Mouse (Mus musculus) kidney, postnatal 25 days (tissue): Measurements from ENCODE around the gene Vipr1.

Source experiments
- DNase-seq, 2 experiments: peaks; one replicate each; pipeline ENCODE4 v3.0.0; 2021; ENCODE audit warnings: mixed read lengths in 2 of 2

Vipr1 gene

DNA sequence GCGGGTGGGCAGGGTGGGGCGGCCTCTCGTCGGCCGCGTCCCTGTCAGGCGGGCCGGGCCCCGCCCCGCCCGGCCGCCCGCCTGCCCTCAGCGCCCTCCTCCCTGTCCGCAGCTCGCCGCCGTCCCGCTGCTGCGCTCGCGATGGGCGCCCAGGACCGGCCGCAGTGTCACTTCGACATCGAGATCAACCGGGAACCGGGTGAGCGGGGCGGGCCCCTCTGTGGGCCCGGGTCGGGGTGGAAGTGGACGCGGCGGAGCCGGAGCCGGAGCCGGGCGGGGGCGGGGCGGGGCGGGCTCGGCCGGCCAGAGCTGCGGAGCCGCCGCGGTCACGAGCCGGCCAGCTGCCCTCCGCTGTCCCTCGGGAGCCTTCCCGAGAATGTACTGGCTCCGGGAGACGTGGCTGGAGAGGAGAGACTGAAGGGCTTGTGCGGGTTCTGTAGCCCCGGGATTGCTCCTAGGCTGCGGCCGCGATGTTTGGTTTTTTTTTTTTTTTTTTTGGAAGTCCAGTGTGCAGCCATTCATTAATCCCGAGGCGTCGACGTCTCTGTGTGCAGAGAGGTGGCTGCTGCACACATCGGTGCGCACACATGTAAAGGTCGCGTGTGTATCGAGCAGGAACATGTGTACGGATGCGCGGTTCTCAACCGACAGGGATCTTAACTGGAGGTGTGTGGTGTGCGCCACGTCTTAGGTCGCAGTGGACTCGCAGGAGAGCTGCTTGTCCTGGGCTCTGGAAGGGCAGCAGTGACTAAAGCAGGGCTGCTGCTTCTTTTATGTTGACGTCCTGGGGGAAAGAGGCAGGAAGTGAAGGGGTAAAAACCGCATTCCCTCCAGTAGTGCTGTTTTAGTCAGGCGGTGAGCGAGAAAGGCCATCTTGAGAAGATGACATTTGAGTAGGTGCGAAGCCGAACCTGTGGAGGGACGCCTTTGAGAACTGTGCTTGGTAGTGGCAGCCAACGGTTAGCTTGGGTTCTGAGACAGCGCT lies 77.1 kb downstream of the Vipr1 start:
- DNase-seq = peak; percentile 23 to 58
